Mouse (Mus musculus) forelimb bud, embryonic 11.5 days (tissue): Measurements from ENCODE around the gene Dock2.
A peak's percentile ranks its signal among the peaks of the same experiment; 100 is the strongest.

Experiments
- DNase-seq: peaks from one replicate; pipeline ENCODE4 v3.0.0-alpha.2; 2012; ENCODE audit warnings: low read depth, low spot score

Dock2 gene

DNA sequence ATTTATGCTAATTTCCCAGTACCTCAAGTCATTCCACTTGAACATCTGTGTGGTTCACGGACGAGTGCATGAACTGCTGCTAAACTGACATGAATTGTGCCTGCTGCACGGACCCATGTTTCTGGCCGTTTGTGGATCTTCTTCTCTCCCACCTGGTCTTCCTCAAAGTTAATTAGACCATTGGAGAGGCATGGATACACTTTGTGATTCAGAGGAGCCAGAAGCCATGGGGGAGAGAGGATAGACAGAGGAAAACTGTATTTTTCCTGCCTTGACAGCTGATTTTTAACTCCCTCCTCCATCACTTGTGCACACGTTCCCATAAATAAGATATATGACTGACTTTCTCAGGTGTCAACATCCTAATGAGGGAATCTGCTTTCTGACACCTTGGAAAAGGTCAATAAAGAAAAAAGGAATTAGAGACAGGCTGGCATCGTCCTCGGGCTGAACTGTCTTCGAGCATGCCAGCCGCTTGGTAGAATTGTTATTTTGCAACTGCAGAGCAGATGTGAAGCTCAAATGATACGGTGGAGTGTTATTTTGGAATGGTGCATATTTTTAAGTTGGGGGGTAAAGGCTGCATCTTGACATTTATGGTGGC is 434.1 kb downstream of the Dock2 start:
- DNase-seq = no peak

DNA sequence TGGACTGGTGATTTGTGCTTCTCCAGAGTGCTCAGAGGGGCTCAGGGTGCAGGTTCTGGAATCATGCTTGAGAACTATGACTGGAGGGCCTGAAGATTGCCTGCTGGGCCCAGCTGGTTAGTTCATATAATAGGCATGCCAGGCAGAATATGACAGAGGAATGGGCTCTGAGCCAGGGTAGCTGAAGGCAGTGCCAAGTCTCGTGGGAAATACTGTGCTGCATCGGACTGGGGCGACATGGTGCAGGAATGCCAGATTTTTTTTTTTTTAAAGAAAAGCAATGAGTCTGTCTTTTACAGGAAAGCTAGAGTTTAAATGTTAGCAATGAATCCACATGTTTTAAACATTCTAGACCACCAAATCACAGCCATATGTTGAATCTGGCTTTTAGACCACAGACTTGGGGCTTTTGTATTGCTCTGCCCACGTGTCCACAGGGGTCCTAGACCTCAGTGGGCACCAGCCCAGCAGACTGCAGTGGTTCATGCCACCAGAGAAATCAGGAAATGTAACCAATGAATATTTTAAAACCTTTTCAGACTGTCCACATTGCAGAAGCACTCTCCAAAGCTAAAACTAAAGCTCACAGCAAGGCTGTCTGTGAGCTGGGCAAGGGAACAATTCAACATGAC is 435.3 kb downstream of the Dock2 start:
- DNase-seq = no peak

DNA sequence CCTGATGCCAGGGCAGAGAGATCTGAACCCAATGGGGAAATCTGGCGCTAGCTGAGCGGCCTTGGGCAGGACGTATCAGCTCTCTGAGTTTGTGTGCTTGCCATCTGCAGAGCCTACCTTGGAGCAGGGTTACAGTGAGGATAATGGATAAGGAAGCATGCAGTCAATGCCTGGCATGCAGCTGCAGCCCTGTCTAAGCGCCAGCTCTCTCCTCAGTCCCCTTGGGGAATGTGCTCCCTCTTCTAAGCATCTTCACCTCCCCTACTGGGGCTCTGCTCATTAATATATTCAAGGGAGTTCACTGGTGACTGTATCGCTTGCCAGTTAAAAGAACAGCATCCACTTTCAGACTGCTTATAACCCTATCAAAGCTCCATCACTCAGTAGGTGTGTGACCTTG is 439.4 kb downstream of the Dock2 start:
- no peak for DNase-seq

DNA sequence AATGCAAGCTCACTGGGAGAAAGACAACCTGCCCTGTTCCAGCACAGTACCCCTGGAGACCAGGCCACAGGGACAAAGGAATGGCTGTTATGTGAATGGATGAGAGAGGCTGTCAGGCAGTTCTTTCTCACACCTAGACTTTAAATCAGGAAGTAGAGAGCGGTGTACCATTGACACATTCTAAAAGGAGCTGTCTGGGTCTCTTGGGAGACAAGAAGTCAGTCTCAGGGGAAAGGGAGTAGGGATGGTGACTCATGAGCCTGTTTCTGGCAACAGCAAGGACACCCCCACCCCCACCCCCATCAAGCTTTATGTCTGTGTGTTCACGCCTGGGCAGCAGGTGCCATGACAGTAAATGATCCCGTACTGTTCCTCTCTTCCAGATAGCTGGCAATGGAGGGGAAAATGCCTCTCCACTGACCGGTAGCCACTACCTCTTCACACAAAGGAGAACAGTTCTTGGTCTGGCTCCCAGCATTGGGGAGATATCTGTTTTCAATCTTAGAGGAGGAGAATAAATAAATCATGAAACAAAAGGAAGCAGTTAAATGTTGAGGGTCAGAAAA is 439.9 kb downstream of the Dock2 start:
- DNase-seq = no peak

DNA sequence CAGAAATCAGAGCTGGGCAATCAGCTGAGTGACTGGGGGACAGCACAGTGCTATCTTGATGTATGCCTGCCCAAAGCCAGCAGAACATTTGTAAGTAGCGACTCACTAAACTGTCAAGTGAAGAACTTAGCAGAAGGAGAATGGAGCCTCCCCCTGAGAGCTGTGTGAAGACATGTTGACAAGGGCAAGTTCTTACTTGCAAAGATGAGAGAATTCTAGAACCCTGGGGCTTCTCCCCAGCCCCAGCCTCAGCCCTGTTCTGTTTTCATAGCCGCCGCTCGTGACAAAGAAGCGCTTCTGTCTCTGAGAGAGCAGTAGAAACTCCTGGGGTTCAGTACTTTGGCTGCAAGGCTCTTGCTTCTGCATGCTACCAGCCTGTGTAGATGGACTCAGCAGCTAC is 444.0 kb downstream of the Dock2 start:
- DNase-seq = no peak

DNA sequence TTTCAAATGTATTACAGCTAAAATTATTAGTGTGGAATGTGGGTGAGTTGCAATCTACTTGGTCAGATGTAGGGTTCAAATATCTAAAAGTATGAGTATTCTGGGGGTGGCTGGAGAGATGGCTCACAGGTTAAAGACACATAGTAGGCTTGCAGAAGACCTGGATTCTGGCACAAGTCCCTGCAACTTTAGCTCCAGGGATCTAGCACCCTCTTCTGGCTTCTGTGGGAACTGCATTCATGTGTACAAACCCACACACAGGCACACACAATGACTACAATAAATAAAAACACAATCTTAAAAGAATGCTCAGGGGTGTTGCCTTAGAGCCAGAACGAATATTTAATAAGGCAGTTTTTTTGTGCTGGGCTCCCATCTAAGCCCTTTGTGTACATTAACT is 445.8 kb downstream of the Dock2 start:
- DNase-seq = no peak

DNA sequence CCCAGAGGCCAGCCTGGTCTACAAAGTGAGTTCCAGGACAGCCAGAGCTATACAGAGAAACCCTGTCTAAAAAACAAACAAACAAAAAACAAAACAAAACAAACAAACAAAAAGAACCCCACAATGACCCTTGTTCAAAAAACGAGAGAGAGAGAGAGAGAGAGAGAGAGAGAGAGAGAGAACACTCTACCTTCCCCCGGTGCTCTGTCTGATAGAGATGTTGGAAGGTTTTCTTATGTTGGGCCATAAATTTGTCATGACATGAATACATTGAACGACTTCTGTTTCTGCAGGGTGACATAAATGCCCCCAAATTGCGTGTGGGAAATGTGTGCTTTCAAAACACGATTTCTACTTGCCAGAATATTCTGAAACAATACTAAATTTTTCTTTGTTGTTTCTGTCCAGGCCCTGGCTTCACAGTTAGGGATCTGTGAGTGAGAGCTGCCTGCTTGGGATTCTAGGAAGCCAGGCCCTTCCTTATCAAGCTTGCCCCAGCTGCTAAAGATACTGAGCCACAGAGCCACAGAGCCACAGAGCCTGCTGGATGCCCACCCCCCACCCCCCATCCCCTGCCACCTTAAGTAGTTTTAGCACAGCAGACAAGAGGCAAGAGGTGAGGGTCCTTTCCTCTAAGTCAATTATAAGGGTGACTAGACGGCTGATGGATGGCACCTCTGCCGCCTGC is 451.2 kb downstream of the Dock2 start:
- no peak for DNase-seq

DNA sequence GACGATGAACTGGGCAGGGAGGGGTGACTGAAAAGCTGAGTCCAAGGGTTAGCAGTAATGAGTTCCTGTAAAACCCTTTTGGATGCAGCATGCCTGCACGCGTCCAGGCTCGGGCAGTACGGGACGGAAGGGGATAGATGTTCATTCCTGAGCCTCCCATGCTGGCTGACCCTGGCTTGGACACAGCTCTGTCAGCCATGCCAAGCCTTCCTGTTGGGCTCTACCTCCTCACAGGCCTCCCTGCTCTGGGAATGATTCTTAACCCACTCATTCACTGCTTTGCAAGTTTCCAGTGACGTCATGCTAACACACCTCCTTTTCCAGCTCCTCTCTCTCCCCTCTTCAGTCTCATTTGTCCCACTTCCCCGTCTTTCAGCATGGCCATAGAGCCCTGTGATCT is 460.0 kb downstream of the Dock2 start:
- DNase-seq = no peak

DNA sequence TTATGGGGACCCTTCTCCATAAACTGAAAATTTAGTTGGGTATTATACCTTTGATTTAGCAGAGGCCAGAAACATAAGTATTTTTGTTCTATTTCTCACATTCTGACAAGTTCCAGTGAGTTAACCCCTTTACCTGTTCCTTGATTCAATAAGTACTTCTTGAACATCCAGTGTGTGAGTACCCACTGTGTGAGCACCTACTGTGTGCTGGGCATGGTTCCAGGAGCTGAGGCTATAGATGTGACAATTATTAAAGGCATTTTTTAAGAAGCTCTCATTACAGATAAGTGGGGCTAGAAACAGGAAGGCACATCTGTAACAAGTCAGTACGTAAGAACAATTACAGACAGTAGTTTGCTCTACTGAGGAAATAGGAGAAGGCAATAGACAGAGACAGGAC is 464.4 kb downstream of the Dock2 start:
- DNase-seq = no peak

DNA sequence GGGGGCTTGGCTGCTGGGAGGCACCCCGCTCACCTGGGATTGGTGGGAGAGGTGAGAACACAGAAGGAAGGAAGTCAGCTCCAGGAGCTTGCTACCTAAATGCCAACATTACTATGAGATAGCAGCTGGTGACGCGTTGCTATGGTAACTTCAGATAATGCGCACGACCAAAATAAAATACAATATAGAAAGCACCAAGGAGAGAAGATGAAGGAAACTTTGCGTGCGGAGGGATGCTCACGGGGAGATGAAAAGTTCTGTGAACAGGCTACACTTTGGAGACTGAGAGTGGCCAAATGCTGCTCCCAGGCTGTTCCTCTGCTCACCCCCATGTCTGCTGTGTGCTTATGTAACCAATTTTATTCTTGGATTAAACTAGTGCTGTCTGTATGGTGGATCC is 466.7 kb downstream of the Dock2 start:
- no peak for DNase-seq

DNA sequence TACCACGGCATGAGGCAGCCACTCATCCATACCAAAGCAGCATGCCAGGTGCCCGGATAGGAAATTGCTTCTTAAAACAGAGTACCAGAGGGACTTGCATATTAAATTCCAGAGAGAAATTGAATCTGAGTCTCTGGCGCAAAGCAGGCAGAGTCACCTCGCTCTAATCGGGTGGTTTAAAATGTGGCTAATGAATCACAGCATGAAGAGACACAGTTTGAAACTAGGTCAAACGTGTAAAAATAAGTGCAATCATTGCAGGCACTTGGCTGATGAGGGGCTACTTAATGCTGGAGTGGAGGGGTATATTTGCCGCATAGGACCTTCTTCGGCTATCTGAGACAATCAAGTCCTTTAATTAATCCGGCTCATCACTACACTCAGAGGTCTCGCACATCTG is 467.5 kb downstream of the Dock2 start:
- DNase-seq = no peak

DNA sequence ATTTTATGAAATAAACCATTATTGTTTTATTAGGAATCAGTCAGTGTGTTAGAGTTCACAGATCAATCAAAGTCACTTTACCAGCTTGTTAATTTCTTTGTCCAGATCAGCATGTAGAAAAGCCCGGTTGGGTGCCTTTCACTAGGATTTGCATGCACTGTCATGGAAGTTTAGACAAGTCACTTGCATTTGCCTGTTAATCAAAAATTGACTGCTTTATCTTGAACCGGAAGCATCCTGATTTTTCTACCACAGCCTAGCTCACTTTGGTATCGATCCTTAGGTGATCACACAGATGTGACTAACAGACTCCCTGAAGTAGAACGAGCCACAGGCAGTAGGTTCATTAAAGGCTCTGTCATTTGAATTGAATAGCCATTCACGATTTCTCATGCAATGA is 468.3 kb downstream of the Dock2 start:
- no peak for DNase-seq

DNA sequence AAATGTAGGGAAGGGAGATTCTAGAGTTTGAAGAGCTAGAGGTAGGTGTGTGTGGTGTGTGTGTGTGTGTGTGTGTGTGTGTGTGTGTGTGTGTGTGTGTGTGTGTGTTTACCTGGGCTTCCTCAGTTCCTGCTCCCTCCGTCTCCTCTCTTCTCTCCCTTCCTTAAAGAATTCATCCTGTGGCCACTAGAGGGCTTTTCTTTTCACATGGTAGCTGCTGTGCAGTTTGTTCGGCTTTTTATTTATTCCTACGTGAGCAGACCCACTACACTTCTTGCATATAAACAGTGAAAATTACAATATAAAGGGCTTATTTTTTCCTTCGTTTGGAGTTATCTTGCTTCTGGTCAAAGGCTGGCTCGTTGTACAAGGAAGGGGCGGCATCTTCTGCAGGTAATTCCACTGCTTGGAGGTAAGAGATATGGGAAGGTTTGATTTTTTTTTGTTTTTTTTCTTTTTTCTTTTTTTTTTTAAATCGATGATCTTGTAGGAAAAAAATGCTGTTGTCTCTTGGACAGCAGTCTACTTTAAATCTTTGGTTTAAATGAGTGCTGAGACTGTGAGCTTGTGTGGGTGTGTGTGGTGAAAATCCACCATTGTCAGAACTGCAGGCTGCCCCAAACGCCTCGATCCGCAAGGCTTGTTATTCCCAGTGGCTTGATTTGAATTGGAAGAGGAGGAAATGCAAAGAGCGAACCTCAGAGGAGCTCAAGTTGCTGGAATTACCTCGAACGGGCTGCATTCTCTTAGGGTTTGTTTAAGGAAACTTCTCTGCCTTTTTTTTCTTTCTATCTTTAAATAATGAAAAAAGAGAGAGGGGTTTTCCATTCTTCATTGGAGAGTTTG is 468.9 kb downstream of the Dock2 start, which contains the start of gene Fam196b:
Fam196b (plus strand) TSS at position 289 of the 846 bp plus-strand sequence.
- DNase-seq = peak; percentile 54

DNA sequence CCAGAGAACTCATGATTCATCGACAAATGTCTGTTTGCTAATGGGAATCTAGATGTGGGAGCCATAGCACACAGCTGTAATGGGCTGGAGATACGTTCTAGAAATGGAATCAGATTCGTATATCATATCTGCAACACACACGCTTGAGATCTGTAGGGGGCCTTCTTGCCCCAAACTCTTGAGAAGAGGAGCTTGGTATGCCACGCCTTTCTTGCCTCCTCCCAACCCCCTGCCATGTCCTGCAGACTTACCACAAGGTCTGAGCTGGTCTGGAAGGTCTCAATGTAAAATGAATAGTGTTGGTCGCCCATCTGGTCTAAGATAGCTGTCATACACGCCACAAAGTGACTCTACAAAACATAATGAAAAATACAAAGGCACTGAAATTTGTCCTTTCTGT is 471.5 kb downstream of the Dock2 start:
- DNase-seq = no peak

DNA sequence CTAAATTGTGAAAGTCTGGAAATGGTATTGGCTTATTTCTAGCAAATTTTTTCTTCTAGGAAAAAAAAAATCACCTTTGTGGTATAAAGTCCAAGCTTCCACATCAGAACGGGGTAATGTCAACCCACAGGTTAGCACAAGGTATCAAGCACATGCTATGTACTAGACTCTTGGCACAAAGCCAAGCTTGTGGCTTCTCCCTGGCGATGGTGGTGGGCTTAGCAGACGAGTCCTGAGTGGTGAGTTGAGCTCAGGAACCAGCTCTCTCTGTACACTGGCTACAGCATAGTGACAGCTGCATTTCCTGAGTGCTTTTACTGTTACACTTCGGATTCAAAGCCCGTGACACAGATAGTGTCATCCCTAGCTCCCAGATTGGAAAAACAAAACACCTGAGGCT is 472.0 kb downstream of the Dock2 start:
- no peak for DNase-seq

DNA sequence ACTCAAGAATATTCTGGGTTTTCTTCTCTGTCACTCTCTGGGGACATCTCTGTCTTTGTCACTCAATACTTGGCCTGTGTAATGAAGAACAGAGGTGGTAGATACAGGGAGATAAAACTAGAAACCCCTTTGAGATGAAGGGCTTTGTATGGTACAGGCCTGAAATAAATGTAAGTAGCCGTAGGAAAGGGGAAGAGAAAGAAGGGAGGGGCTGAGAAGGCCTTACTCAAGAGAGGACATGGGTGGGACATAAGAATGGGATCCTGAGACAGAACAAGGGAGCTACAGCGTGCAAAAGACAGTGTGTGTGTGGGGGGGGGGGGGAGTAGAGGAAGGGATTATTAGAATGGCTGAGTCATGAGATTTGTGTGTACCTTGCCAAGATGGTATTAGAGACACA is 474.3 kb downstream of the Dock2 start:
- no peak for DNase-seq

DNA sequence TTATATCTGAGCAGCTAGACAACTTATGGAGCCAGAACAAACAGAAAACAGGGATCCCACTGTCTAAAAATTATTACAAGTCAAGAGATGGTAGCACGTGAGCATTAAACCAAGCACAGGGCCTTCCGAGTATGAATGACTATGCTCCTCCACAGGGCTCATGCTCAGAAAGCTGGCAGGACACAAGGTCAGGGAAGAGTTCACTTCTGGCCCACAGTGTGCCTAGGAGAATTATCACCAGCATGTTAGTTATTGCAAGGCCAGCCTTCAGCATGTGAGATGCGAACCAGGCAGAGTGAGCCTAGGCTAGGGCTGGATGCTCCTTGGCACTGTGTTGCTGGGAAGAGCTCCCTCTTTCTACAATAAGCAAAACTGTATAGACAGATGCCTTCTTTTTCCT is 475.0 kb downstream of the Dock2 start:
- no peak for DNase-seq

DNA sequence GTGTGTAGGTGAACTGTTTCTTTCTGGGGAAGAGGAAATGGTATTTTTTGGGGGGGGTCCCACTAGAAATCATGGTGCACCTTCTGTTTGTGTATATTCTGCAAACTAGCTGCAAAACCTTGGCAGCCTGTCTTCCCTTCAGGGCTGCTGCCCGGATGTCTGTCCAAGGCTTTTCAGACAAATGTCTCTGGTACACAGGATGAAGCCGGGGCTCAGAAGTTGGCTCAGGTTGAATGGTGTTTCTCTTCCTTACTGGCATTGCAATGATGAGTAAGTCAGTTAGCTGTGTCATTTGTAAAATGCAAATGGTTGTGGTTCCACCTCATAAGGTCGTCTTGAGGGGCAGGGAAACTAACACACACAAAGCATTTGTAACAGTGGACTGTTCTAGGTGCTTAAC is 477.5 kb downstream of the Dock2 start:
- no peak for DNase-seq

DNA sequence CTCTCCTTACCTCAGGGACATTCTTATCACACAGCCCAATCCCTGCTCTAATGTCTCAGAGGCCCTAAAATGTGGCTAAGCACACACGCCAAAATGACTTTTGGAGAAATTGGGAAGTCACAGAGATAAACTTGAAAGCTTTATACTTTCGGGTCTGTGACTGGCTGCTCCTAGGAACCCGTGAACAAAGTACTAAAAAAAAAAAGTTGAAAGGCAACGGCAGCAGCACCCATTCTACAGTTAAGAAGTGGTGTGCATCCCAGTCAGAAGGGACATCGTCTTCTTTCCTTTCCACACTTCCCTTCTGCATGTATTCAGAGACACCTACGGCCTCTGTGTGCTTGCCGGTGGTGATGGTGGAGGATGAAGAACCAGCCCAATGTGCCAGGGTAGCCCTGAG is 483.6 kb downstream of the Dock2 start:
- no peak for DNase-seq

DNA sequence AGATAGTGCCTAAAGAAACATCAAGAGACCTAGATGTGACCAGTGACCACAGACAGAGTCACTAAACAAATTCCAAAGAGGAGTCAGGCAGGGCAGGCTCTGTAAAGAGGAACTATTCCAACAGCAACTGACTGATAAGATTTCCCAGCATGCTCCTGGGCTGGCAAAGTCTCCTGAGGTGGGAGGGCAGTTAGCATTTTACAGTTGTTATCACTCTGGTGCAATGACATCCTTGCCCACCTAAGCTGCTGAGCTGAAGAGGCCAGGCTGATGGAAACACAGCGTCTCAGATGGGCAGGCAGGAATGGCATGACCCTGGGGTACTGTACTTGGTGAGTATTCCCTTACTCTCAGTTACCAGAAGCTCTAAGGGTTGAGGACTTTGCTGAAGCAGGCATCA is 484.1 kb downstream of the Dock2 start:
- no peak for DNase-seq

DNA sequence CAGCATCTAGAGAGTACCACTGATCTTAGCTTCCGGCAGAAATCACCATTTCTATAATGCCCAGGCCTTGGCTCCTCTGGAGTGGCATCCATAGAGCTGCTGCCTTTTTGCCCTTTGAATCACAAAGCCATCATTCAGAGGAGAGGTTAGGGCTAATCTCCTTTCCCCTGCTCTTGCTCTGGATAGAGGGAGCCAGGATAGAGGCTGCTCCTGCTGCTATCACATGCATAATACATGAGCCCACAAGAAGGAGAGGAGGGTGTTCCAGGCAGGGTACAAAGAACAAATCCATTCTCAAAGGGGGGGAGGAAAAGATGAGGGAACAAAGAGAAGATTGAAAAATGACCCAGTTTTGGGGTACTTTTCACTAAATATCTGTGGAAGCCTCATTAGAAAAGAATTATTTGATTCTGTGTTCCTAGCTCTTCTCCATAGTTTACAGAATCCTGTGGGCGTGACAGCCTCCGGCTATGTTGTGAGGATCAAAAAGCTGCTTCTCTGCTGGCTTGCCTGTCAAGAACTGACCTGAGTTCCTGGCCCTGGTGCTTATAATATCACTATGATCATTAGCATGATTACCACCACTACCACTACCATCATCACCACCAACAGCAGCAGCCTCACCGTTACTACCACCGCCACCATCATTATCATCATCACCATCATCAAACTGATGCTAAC is 485.9 kb downstream of the Dock2 start:
- no peak for DNase-seq
